Mouse (Mus musculus): ENCODE measurements around the gene Csnk1g2. TPM values are rescaled to one million over a fixed set of nuclear protein-coding genes. Genes with fewer than 3 reads are reported as not detected.

The Csnk1g2 gene
- polyA plus RNA-seq, 1 experiment, result 165 TPM

GRCm38 (mm10) chr10:80665016-80665380 lies 42.4 kb downstream of the Csnk1g2 start:
- Histone ChIP-seq H3K79me2 (ENCODE audit: control insufficient read depth, insufficient read depth) (no peaks in the 10 kb centered on the region), H3K79me3 (ENCODE audit: low read depth) (no peaks in the 10 kb centered on the region), H3K27me3 (ENCODE audit: control insufficient read depth, insufficient read depth, insufficient read length) (no peaks in the 10 kb centered on the region), H3ac (ENCODE audit: control insufficient read depth, insufficient read length, low read depth) (no peak overlapping the region), H3K36me3 (ENCODE audit: control insufficient read depth, insufficient read depth) (peaks cover 43% of the 10 kb centered on the region), H3K4me3 (ENCODE audit: insufficient read depth, poor library complexity, severe bottlenecking) (no peak overlapping the region)
- TF ChIP-seq CEBPB (IDR thresholded peaks at IDR 0.05; ENCODE audit: low read depth) (no peak), FOSL1 (IDR thresholded peaks at IDR 0.05; ENCODE audit: insufficient read depth, low read length, poor library complexity, severe bottlenecking) (no peak), MYOD1 (IDR thresholded peaks at IDR 0.05; ENCODE audit: control insufficient read depth, insufficient read length, low read depth) (no peak), USF1 (IDR thresholded peaks at IDR 0.05; ENCODE audit: low read depth) (no peak), CTCF (IDR thresholded peaks at IDR 0.05; ENCODE audit: control insufficient read depth, insufficient read depth, insufficient read length) (no peak), MAX (IDR thresholded peaks at IDR 0.05) (no peak), MYOG (IDR thresholded peaks at IDR 0.05; ENCODE audit: control insufficient read depth, extremely low read depth, insufficient read length) (no peak)

- Histone ChIP-seq H3ac (ENCODE audit: control insufficient read depth, insufficient read length, low read depth) (no peak overlapping the region), H3K27me3 (ENCODE audit: control insufficient read depth, insufficient read depth, insufficient read length) (no peaks in the 10 kb centered on the region), H3K36me3 (ENCODE audit: control insufficient read depth, insufficient read depth) (peaks cover 47% of the 10 kb centered on the region), H3K4me3 (ENCODE audit: insufficient read depth, poor library complexity, severe bottlenecking) (no peak overlapping the region), H3K79me3 (ENCODE audit: low read depth) (no peaks in the 10 kb centered on the region), H3K79me2 (ENCODE audit: control insufficient read depth, insufficient read depth) (no peaks in the 10 kb centered on the region)
- TF ChIP-seq MYOD1 (IDR thresholded peaks at IDR 0.05; ENCODE audit: control insufficient read depth, insufficient read length, low read depth), result no peak
- no peak for TF ChIP-seq MYOG (IDR thresholded peaks at IDR 0.05; ENCODE audit: control insufficient read depth, extremely low read depth, insufficient read length)
- no peak for TF ChIP-seq MAX (IDR thresholded peaks at IDR 0.05)
These were observed 42.8 kb downstream of the Csnk1g2 start for GRCm38 (mm10) chr10:80665459-80665858.

GRCm38 (mm10) chr10:80665981-80666733 lies 43.5 kb downstream of the Csnk1g2 start:
- TF ChIP-seq MYOG (IDR thresholded peaks at IDR 0.05; ENCODE audit: control insufficient read depth, extremely low read depth, insufficient read length) (no peak), MAX (IDR thresholded peaks at IDR 0.05) (no peak), CTCF (IDR thresholded peaks at IDR 0.05; ENCODE audit: control insufficient read depth, insufficient read depth, insufficient read length) (no peak), USF1 (IDR thresholded peaks at IDR 0.05; ENCODE audit: low read depth) (no peak), FOSL1 (IDR thresholded peaks at IDR 0.05; ENCODE audit: insufficient read depth, low read length, poor library complexity, severe bottlenecking) (no peak), MYOD1 (IDR thresholded peaks at IDR 0.05; ENCODE audit: control insufficient read depth, insufficient read length, low read depth) (no peak), CEBPB (IDR thresholded peaks at IDR 0.05; ENCODE audit: low read depth) (no peak)
- Histone ChIP-seq H3K79me2 (ENCODE audit: control insufficient read depth, insufficient read depth) (peaks cover 2% of the 10 kb centered on the region), H3ac (ENCODE audit: control insufficient read depth, insufficient read length, low read depth) (no peak overlapping the region), H3K4me3 (ENCODE audit: insufficient read depth, poor library complexity, severe bottlenecking) (no peak overlapping the region), H3K36me3 (ENCODE audit: control insufficient read depth, insufficient read depth) (peaks cover 51% of the 10 kb centered on the region), H3K27me3 (ENCODE audit: control insufficient read depth, insufficient read depth, insufficient read length) (no peaks in the 10 kb centered on the region), H3K79me3 (ENCODE audit: low read depth) (no peaks in the 10 kb centered on the region)

GRCm38 (mm10) chr10:80666837-80667412 lies 44.3 kb downstream of the Csnk1g2 start:
- Histone ChIP-seq H3K79me3 (ENCODE audit: low read depth) (peaks cover 2% of the 10 kb centered on the region), H3K79me2 (ENCODE audit: control insufficient read depth, insufficient read depth) (peaks cover 10% of the 10 kb centered on the region), H3ac (ENCODE audit: control insufficient read depth, insufficient read length, low read depth) (no peak overlapping the region), H3K36me3 (ENCODE audit: control insufficient read depth, insufficient read depth) (peaks cover 57% of the 10 kb centered on the region), H3K27me3 (ENCODE audit: control insufficient read depth, insufficient read depth, insufficient read length) (no peaks in the 10 kb centered on the region), H3K4me3 (ENCODE audit: insufficient read depth, poor library complexity, severe bottlenecking) (no peak overlapping the region)
- TF ChIP-seq CTCF (IDR thresholded peaks at IDR 0.05; ENCODE audit: control insufficient read depth, insufficient read depth, insufficient read length) (no peak), USF1 (IDR thresholded peaks at IDR 0.05; ENCODE audit: low read depth) (no peak), CEBPB (IDR thresholded peaks at IDR 0.05; ENCODE audit: low read depth) (no peak), MYOD1 (IDR thresholded peaks at IDR 0.05; ENCODE audit: control insufficient read depth, insufficient read length, low read depth) (peak; percentile 50)

- TF ChIP-seq USF1 (IDR thresholded peaks at IDR 0.05; ENCODE audit: low read depth), result no peak
- TF ChIP-seq MYOG (IDR thresholded peaks at IDR 0.05; ENCODE audit: control insufficient read depth, extremely low read depth, insufficient read length), result no peak
- no peak for TF ChIP-seq MAX (IDR thresholded peaks at IDR 0.05)
- TF ChIP-seq FOSL1 (IDR thresholded peaks at IDR 0.05; ENCODE audit: insufficient read depth, low read length, poor library complexity, severe bottlenecking), result no peak
- TF ChIP-seq CEBPB (IDR thresholded peaks at IDR 0.05; ENCODE audit: low read depth), result no peak
- no peak for TF ChIP-seq CTCF (IDR thresholded peaks at IDR 0.05; ENCODE audit: control insufficient read depth, insufficient read depth, insufficient read length)
- TF ChIP-seq MYOD1 (IDR thresholded peaks at IDR 0.05; ENCODE audit: control insufficient read depth, insufficient read length, low read depth), result no peak
- H3K36me3 ChIP-seq (ENCODE audit: control insufficient read depth, insufficient read depth), result peaks cover 57% of the 10 kb centered on the region
- no peak overlapping the region for H3ac ChIP-seq (ENCODE audit: control insufficient read depth, insufficient read length, low read depth)
- peaks cover 27% of the 10 kb centered on the region for H3K79me2 ChIP-seq (ENCODE audit: control insufficient read depth, insufficient read depth)
- H3K4me3 ChIP-seq (ENCODE audit: insufficient read depth, poor library complexity, severe bottlenecking), result no peak overlapping the region
- H3K79me3 ChIP-seq (ENCODE audit: low read depth), result peaks cover 14% of the 10 kb centered on the region
- no peaks in the 10 kb centered on the region for H3K27me3 ChIP-seq (ENCODE audit: control insufficient read depth, insufficient read depth, insufficient read length)
These were observed 46.0 kb downstream of the Csnk1g2 start for GRCm38 (mm10) chr10:80668614-80669013.
